Mouse (Mus musculus) right cerebral cortex, adult 18-20 months (tissue): ENCODE measurements at regions not wholly inside any gene's neighbourhood (a gene's known extent, or its start where the extent isn't known, plus 50 kb on each side); places are given as distances from the start of the nearest gene placed in this dataset.
"Not testable (repeated sequence)": the region's sequence is repeated elsewhere in the genome, so short reads cannot be mapped to it uniquely, and the experiment has no call there.

Source experiments
- DNase-seq: peaks from one replicate; pipeline ENCODE4 v3.0.0; 2022; ENCODE audit warnings: mixed read lengths

- DNase-seq, result no peak
Measured at GRCm38 (mm10) chr17:14144082-14144481, 60.0 kb downstream of the Dact2 start.

- no peak for DNase-seq
Measured at GRCm38 (mm10) chr17:14141669-14142068, 62.4 kb downstream of the Dact2 start.

- no peak for DNase-seq
Measured at GRCm38 (mm10) chr17:14140266-14140665, 63.8 kb downstream of the Dact2 start.

GRCm38 (mm10) chr17:14138941-14139340 is 65.2 kb downstream of the Dact2 start:
- DNase-seq, result no peak

GRCm38 (mm10) chr17:14136702-14137315 is 67.3 kb downstream of the Dact2 start:
- DNase-seq, result peak; percentile 86

GRCm38 (mm10) chr17:14134604-14135003 is 69.5 kb downstream of the Dact2 start:
- no peak for DNase-seq

GRCm38 (mm10) chr17:14133986-14134385 is 70.1 kb downstream of the Dact2 start:
- DNase-seq, result no peak

- not testable (repeated sequence) for DNase-seq
Measured at GRCm38 (mm10) chr17:14127031-14127430, 67.7 kb upstream of the Gm7358 start.

- DNase-seq, result no peak
Measured at GRCm38 (mm10) chr17:14118863-14119262, 59.5 kb upstream of the Gm7358 start.

GRCm38 (mm10) chr17:14116223-14116622 is 56.9 kb upstream of the Gm7358 start:
- DNase-seq, result no peak

- DNase-seq, result no peak
Measured at GRCm38 (mm10) chr17:14114856-14115255, 55.5 kb upstream of the Gm7358 start.

GRCm38 (mm10) chr17:14111692-14112091 is 52.4 kb upstream of the Gm7358 start:
- peak; percentile 36 for DNase-seq
